In genomic region chr4:76913532-76914150, GRCm38 (mm10) we compare ENCODE assay signal across 24 mouse cellular contexts.
"Had no signal": no experiment of that assay in that cellular context is flagged by ENCODE, and none has a peak within 500 bp of the region (broad histone marks: within the 10 kb centered on the region; RNA-seq: fewer than 3 reads in every experiment).

No protein-coding gene starts in this region.

- H3K9me3 ChIP-seq: heart, embryonic 13.5 days; heart, embryonic 15.5 days; limb, embryonic 10.5 days; limb, embryonic 12.5 days had no signal

- H3K4me2 ChIP-seq: heart, embryonic 11.5 days; heart, embryonic 13.5 days; heart, embryonic 15.5 days; hindbrain, embryonic 14.5 days; limb, embryonic 12.5 days; liver, embryonic 11.5 days had no signal

- ATAC-seq: hindbrain, embryonic 16.5 days; inflammation-experienced regulatory T-cells, adult 6 months; intestine, postnatal 0 days had no signal

- H3K36me3 ChIP-seq: heart, embryonic 13.5 days; heart, embryonic 15.5 days; limb, embryonic 10.5 days; limb, embryonic 12.5 days had no signal

- H3K4me3 ChIP-seq: heart, adult 2 months; heart, embryonic 13.5 days; heart, embryonic 15.5 days; layer of hippocampus, adult 2 months; left cerebral cortex, adult 2 months; limb, embryonic 10.5 days; limb, embryonic 12.5 days had no signal

- H3K9ac ChIP-seq: heart, embryonic 13.5 days; heart, embryonic 15.5 days; hindbrain, embryonic 14.5 days; limb, embryonic 12.5 days had no signal

- H3K27ac ChIP-seq: heart, adult 2 months; heart, embryonic 13.5 days; heart, embryonic 15.5 days; hindbrain, embryonic 14.5 days; layer of hippocampus, adult 2 months; left cerebral cortex, adult 2 months; limb, embryonic 10.5 days; limb, embryonic 12.5 days had no signal

- DNase-seq: gastrocnemius, postnatal 14 days; gastrocnemius, postnatal 36 days; heart, adult 11 months; heart, adult 2 months; heart, postnatal 14 days; heart, postnatal 36 days; kidney, adult 18-20 months; kidney, adult 8-10 months; kidney, postnatal 10 days; kidney, postnatal 25 days; kidney, postnatal 4 days; liver had no signal

- H3K4me1 ChIP-seq: heart, embryonic 13.5 days; heart, embryonic 15.5 days; limb, embryonic 10.5 days; limb, embryonic 12.5 days had no signal

- H3K27me3 ChIP-seq: heart, embryonic 13.5 days; heart, embryonic 15.5 days; limb, embryonic 12.5 days had no signal
